Mouse (Mus musculus) MEL (cell line): ENCODE measurements around the gene Dnajc7. TPM values are rescaled to one million over a fixed set of nuclear protein-coding genes. Genes with fewer than 3 reads are reported as not detected.
A peak's percentile ranks its signal among the peaks of the same experiment; 100 is the strongest.

Experiments
- DNase-seq: peaks from one replicate; pipeline ENCODE4 v3.0.0; 2011; ENCODE audit warnings: low read depth, low spot score
- H3K27ac ChIP-seq: 2 replicates; pipeline ENCODE4 v1.5.1; 2012; ENCODE audit warnings: low read depth, mild to moderate bottlenecking, control low read depth, low read length, moderate library complexity; ENCODE audit not compliant: control insufficient read depth
- H3K27me3 ChIP-seq, 2 experiments: fragments of 150-350 bp in 1 of 2; sonication (generic) in 1 of 2; 2 replicates each; pipeline ENCODE4 v1.6.1; 2012; ENCODE audit warnings: low read length in 2 of 2, mild to moderate bottlenecking in 2 of 2, improper control_type of control experiment in 1 of 2, moderate library complexity in 1 of 2; ENCODE audit not compliant: insufficient read depth in 2 of 2, control insufficient read depth in 1 of 2
- H3K36me3 ChIP-seq, 2 experiments: 2 replicates each; pipeline ENCODE4 v1.6.1; 2012 to 2014; ENCODE audit warnings: low read length in 2 of 2, improper control_type of control experiment in 1 of 2, inconsistent platforms in 1 of 2, mild to moderate bottlenecking in 1 of 2; ENCODE audit not compliant: insufficient read depth in 2 of 2, control insufficient read depth in 1 of 2
- H3K4me1 ChIP-seq, 2 experiments: fragments of 150-350 bp in 1 of 2; sonication (generic) in 1 of 2; 2 replicates each; pipeline ENCODE4 v1.6.1; 2012; ENCODE audit warnings: low read length in 2 of 2, improper control_type of control experiment in 1 of 2, mild to moderate bottlenecking in 1 of 2; ENCODE audit not compliant: insufficient read depth in 2 of 2, control insufficient read depth in 1 of 2
- H3K4me3 ChIP-seq, 2 experiments: fragments of 150-350 bp in 1 of 2; sonication (generic) in 1 of 2; 2 replicates each; pipeline ENCODE4 v1.5.1; 2012; ENCODE audit warnings: low read depth in 2 of 2, low read length in 2 of 2, mild to moderate bottlenecking in 2 of 2, moderate library complexity in 2 of 2, control low read depth in 1 of 2, improper control_type of control experiment in 1 of 2; ENCODE audit not compliant: control insufficient read depth in 1 of 2, insufficient read depth in 1 of 2
- H3K79me2 ChIP-seq: 2 replicates; pipeline ENCODE4 v1.6.1; 2012; ENCODE audit warnings: mild to moderate bottlenecking, low read length, moderate library complexity; ENCODE audit not compliant: control insufficient read depth, poor library complexity, insufficient read depth
- H3K9ac ChIP-seq: 2 replicates; pipeline ENCODE4 v1.6.1; 2012; ENCODE audit warnings: low read depth, mild to moderate bottlenecking, control low read depth, low read length, moderate library complexity; ENCODE audit not compliant: control insufficient read depth, poor library complexity, severe bottlenecking
- H3K9me3 ChIP-seq: fragments of 150-350 bp; sonication (generic); replicated peaks from 2 replicates; pipeline ENCODE4 v1.6.1; 2012; ENCODE audit warnings: mild to moderate bottlenecking, low read length, improper control_type of control experiment, moderate library complexity; ENCODE audit not compliant: insufficient read depth
- BHLHE40 ChIP-seq: IDR thresholded peaks from 2 replicates; pipeline ENCODE4 v1.6.1; 2012; ENCODE audit warnings: low read depth, mild to moderate bottlenecking, inconsistent platforms, low read length, improper control_type of control experiment, borderline replicate concordance
- CHD1 ChIP-seq: IDR thresholded peaks from 2 replicates; pipeline ENCODE4 v1.6.1; 2012; ENCODE audit warnings: low read depth, mild to moderate bottlenecking, inconsistent platforms, low read length, improper control_type of control experiment
- CTCF ChIP-seq, 3 experiments: IDR thresholded peaks in 2 of 3; conservative IDR thresholded peaks in 1 of 3; 2 replicates each; pipeline ENCODE4 v1.5.1; 2011 to 2012; ENCODE audit warnings: low read length in 3 of 3, low read depth in 2 of 3, mild to moderate bottlenecking in 2 of 3, improper control_type of control experiment in 1 of 3, inconsistent platforms in 1 of 3, mixed read lengths in 1 of 3, moderate library complexity in 1 of 3; ENCODE audit not compliant: control insufficient read depth in 1 of 3, insufficient read depth in 1 of 3, poor library complexity in 1 of 3, severe bottlenecking in 1 of 3
- E2F4 ChIP-seq: IDR thresholded peaks from 2 replicates; pipeline ENCODE4 v1.6.1; 2011; ENCODE audit warnings: low read depth, low read length, improper control_type of control experiment, borderline replicate concordance
- ELF1 ChIP-seq: IDR thresholded peaks from 2 replicates; pipeline ENCODE4 v1.6.1; 2014; ENCODE audit warnings: low read depth, mild to moderate bottlenecking, inconsistent platforms, low read length, improper control_type of control experiment, moderate library complexity
- EP300 ChIP-seq, 2 experiments: IDR thresholded peaks; 2 replicates each; pipeline ENCODE4 v1.6.1; 2011; ENCODE audit warnings: improper control_type of control experiment in 2 of 2, low read length in 2 of 2, low read depth in 1 of 2, mild to moderate bottlenecking in 1 of 2
- ETS1 ChIP-seq: IDR thresholded peaks from 2 replicates; pipeline ENCODE4 v1.6.1; 2012; ENCODE audit warnings: low read depth, mild to moderate bottlenecking, inconsistent platforms, low read length, improper control_type of control experiment, moderate library complexity
- GATA1 ChIP-seq: IDR thresholded peaks from 2 replicates; pipeline ENCODE4 v1.6.1; 2011; ENCODE audit warnings: low read depth, low read length, improper control_type of control experiment
- MAZ ChIP-seq: IDR thresholded peaks from 2 replicates; pipeline ENCODE4 v1.6.1; 2012; ENCODE audit warnings: low read depth, mild to moderate bottlenecking, inconsistent platforms, low read length, improper control_type of control experiment
- MYB ChIP-seq: IDR thresholded peaks from 2 replicates; pipeline ENCODE4 v1.6.1; 2011; ENCODE audit warnings: mild to moderate bottlenecking, low read depth, low read length, improper control_type of control experiment
- MYC ChIP-seq: IDR thresholded peaks from 2 replicates; pipeline ENCODE4 v1.6.1; 2011; ENCODE audit warnings: low read depth, mild to moderate bottlenecking, low read length, improper control_type of control experiment, moderate library complexity
- POLR2AphosphoS5 ChIP-seq: IDR thresholded peaks from 2 replicates; pipeline ENCODE4 v1.6.1; 2012; ENCODE audit warnings: low read depth, borderline replicate concordance, mild to moderate bottlenecking, inconsistent platforms, low read length, moderate library complexity, mixed read lengths
- RCOR1 ChIP-seq: IDR thresholded peaks from 2 replicates; pipeline ENCODE4 v1.6.1; 2012; ENCODE audit warnings: low read depth, mild to moderate bottlenecking, inconsistent platforms, low read length, improper control_type of control experiment
- SIN3A ChIP-seq: IDR thresholded peaks from 2 replicates; pipeline ENCODE4 v1.6.1; 2012; ENCODE audit warnings: low read length, improper control_type of control experiment, inconsistent platforms
- SMC3 ChIP-seq: IDR thresholded peaks from 2 replicates; pipeline ENCODE4 v1.6.1; 2011; ENCODE audit warnings: low read depth, low read length, improper control_type of control experiment
- TBP ChIP-seq: IDR thresholded peaks from 2 replicates; pipeline ENCODE4 v1.8.0; 2011; ENCODE audit warnings: low read depth, low read length, improper control_type of control experiment
- TCF12 ChIP-seq: IDR thresholded peaks from 2 replicates; pipeline ENCODE4 v1.6.1; 2014; ENCODE audit warnings: low read depth, mild to moderate bottlenecking, inconsistent platforms, low read length, improper control_type of control experiment, moderate library complexity
- USF2 ChIP-seq, 2 experiments: IDR thresholded peaks; 2 replicates each; pipeline ENCODE4 v1.6.1; 2011 to 2012; ENCODE audit warnings: improper control_type of control experiment in 2 of 2, low read length in 2 of 2, borderline replicate concordance in 1 of 2, inconsistent platforms in 1 of 2, low read depth in 1 of 2, mild to moderate bottlenecking in 1 of 2; ENCODE audit not compliant: insufficient read depth in 1 of 2
- ZC3H11A ChIP-seq: IDR thresholded peaks from 2 replicates; pipeline ENCODE4 v1.6.1; 2012; ENCODE audit warnings: low read depth, mild to moderate bottlenecking, inconsistent platforms, low read length, improper control_type of control experiment
- ZKSCAN1 ChIP-seq: IDR thresholded peaks from 2 replicates; pipeline ENCODE4 v1.6.1; 2012; ENCODE audit warnings: low read depth, mild to moderate bottlenecking, inconsistent platforms, low read length, improper control_type of control experiment, moderate library complexity
- polyA plus RNA-seq, 2 experiments: library from polyadenylated mRNA; stranded (reverse) in 1 of 2; unstranded in 1 of 2; fragments of >175 nt in 1 of 2; fragments of >200 nt in 1 of 2; gene quantifications; 2 replicates each; pipeline versions ENCODE4 v1.2.1 to v1.2.4; 2012; ENCODE audit warnings: low replicate concordance in 2 of 2, low read depth in 1 of 2; ENCODE audit not compliant: insufficient read length in 2 of 2, insufficient read depth in 1 of 2, missing spikeins in 1 of 2
- total RNA-seq: library from RNA; depleted of rRNA; stranded (reverse); fragments of 300-350 nt; gene quantifications from 2 replicates; pipeline ENCODE4 v1.2.3, GENCODE M21; 2012

The Dnajc7 gene
- total and polyA plus RNA-seq, 3 experiments, result 230 to 452 (median 346) TPM

DNA sequence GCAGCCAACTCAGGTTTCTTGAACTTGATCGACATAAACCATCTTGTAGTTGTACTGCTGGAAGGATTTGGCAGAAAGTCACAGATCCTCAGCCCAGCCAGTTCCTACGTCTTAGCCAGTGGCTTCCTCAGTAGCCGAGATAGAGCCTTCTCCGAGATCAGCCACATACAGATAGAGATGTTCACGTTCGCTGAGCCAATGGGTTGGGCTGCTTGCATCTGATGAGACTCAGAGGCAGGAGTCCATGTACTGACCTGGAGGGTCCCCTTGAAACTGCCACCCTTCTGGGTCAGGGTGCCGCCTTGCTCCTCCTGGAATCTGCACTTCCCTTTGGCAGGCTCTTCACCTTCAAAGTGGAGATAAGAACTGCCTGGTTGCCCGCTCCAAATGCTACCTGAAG lies 70.5 kb downstream of the Dnajc7 start:
- peak; percentile 58 for DNase-seq
- Histone ChIP-seq H3K27me3 (no peaks in the 10 kb centered on the region), H3K4me3 (no peak overlapping the region), H3K4me1 (peaks cover 11 to 44% of the 10 kb centered on the region in 2 experiments), H3K9me3 (no peaks in the 10 kb centered on the region), H3K79me2 (peaks cover 1% of the 10 kb centered on the region; the same call in 1 of the 2 replicates), H3K9ac (no peak overlapping the region), H3K36me3 (peaks cover 0 to 24% of the 10 kb centered on the region in 2 experiments; a peak in 2 of 4 replicates), H3K27ac (no peak overlapping the region)
- TF ChIP-seq CHD1 (no peak), E2F4 (no peak), ZKSCAN1 (no peak), ZC3H11A (no peak), POLR2AphosphoS5 (no peak), MYB (no peak), SMC3 (no peak), ETS1 (no peak), MYC (no peak), TCF12 (no peak; the same call in 1 of the 2 replicates), RCOR1 (no peak), USF2 (IDR thresholded peaks at IDR 0.05; ENCODE audit: borderline replicate concordance in 1 of 2, insufficient read depth in 1 of 2, low read depth in 1 of 2, low read length in 2 of 2) (no peak), CTCF (IDR thresholded peaks at IDR 0.05 in 2 of 3, conservative IDR thresholded peaks at IDR 0.05 in 1 of 3; ENCODE audit: control insufficient read depth in 1 of 3, insufficient read depth in 1 of 3, low read depth in 2 of 3, low read length in 3 of 3, poor library complexity in 1 of 3, severe bottlenecking in 1 of 3) (no peak)

DNA sequence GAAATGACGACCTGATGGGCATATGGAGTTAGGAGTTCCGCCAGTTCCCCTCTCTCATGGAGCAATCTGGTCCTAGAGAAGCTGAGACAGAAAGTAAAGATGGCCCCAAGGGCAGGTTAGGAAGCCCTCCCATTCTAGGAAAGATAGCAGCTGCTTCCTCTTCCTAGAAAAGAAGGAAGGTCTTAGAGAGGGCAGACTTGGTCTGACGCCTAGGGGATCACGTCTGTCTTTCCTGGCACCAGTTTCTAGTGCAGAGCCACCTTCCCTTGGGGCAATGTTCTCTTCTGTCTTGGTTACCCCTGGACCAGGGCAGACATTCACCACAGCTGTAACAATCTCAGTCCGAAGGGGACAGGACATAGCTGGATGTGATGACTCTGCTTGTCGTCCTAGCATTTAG lies 71.8 kb downstream of the Dnajc7 start:
- H3K4me3 ChIP-seq, result no peak overlapping the region

More for the DNA sequence above, 71.8 kb downstream of the Dnajc7 start:
- DNase-seq, result peak; percentile 59
- Histone ChIP-seq H3K9me3 (no peaks in the 10 kb centered on the region), H3K36me3 (peaks cover 0 to 24% of the 10 kb centered on the region in 2 experiments; a peak in 2 of 4 replicates), H3K4me1 (peaks cover 11 to 44% of the 10 kb centered on the region in 2 experiments), H3K27me3 (no peaks in the 10 kb centered on the region), H3K79me2 (peaks cover 1% of the 10 kb centered on the region; the same call in 1 of the 2 replicates), H3K9ac (no peak overlapping the region), H3K27ac (no peak overlapping the region)
- TF ChIP-seq GATA1 (peak; percentile 28; the same call in 1 of the 2 replicates), TCF12 (no peak), ETS1 (peak; percentile 42; the same call in 1 of the 2 replicates), ELF1 (peak; percentile 8; the same call in 1 of the 2 replicates), RCOR1 (peak; percentile 52; the same call in 1 of the 2 replicates), EP300 (IDR thresholded peaks at IDR 0.05; ENCODE audit: low read depth in 1 of 2, low read length in 2 of 2) (peak; percentile 12 to 51; a peak in 1 of 4 replicates), TBP (no peak), BHLHE40 (no peak), SIN3A (peak; percentile 37; the same call in 1 of the 2 replicates), MAZ (0 out of 2 replicates have a peak, but pooled peaks have one; percentile 32), CTCF (IDR thresholded peaks at IDR 0.05 in 2 of 3, conservative IDR thresholded peaks at IDR 0.05 in 1 of 3; ENCODE audit: control insufficient read depth in 1 of 3, insufficient read depth in 1 of 3, low read depth in 2 of 3, low read length in 3 of 3, poor library complexity in 1 of 3, severe bottlenecking in 1 of 3) (no peak)
